ENCODE assay signal across 8 mouse cellular contexts in genomic region chr1:155146572-155146980, GRCm38 (mm10). TPM values are rescaled to one million over a fixed set of nuclear protein-coding genes. Genes with fewer than 3 reads are reported as not detected.
A peak's percentile ranks its signal among the peaks of the same experiment; 100 is the strongest.
DNase-seq lines count a peak whose midpoint lies in the region; ATAC-seq and TF ChIP-seq lines count a peak whose summit lies in the region.

TSS of gene Mr1 (minus strand) at chr1:155146814.

- H3K27ac ChIP-seq in intestine, postnatal 0 days (ENCODE audit: low read depth, low read length), result peak within 1 kb of the TSS; percentile 54; the same call in 1 of the 2 replicates

- no peaks in the 10 kb centered on the region for H3K36me3 ChIP-seq in intestine, postnatal 0 days (ENCODE audit: control insufficient read depth, insufficient read depth)

- no peak for TF ChIP-seq POLR2A in brain, embryonic 14.5 days (IDR thresholded peaks at IDR 0.05; ENCODE audit: borderline replicate concordance, extremely low read depth, insufficient read depth, insufficient read length, poor library complexity, severe bottlenecking)
- TF ChIP-seq POLR2A in lung, adult 2 months (IDR thresholded peaks at IDR 0.05; ENCODE audit: borderline replicate concordance, extremely low read depth, low read depth, low read length), result no peak

- WGBS in intestine, postnatal 0 days, result 27% methylated on average over 8 of the region's 8 CpGs
- 10% methylated on average over 8 of the region's 8 CpGs for WGBS in lung, adult 2 months

- no peaks in the 10 kb centered on the region for H3K4me1 ChIP-seq in intestine, postnatal 0 days (replicated peaks; ENCODE audit: control insufficient read depth, insufficient read depth, low read length)
- peaks cover 3% of the 10 kb centered on the region; the same call in 1 of the 2 replicates for H3K4me1 ChIP-seq in lung, adult 2 months (ENCODE audit: control insufficient read depth, insufficient read depth, low read length)

- peak within 1 kb of the TSS; percentile 60 for H3K4me2 ChIP-seq in intestine, postnatal 0 days (replicated peaks; ENCODE audit: low read depth)

- H3K9me3 ChIP-seq in intestine, postnatal 0 days (ENCODE audit: control insufficient read depth), result no peaks in the 10 kb centered on the region

- H3K4me3 ChIP-seq in intestine, postnatal 0 days (ENCODE audit: low read depth, low read length), result peak within 1 kb of the TSS; percentile 43
- peak within 1 kb of the TSS; percentile 83 for H3K4me3 ChIP-seq in lung, adult 2 months (replicated peaks; ENCODE audit: extremely low read depth, low read depth, low read length)

- no peaks in the 10 kb centered on the region for H3K27me3 ChIP-seq in intestine, postnatal 0 days (replicated peaks; ENCODE audit: control insufficient read depth, insufficient read depth, low read length)

- TF ChIP-seq CTCF in brain, embryonic 14.5 days (IDR thresholded peaks at IDR 0.05; ENCODE audit: borderline replicate concordance, extremely low read depth, insufficient read depth, insufficient read length), result no peak
- no peak for TF ChIP-seq CTCF in intestine, postnatal 0 days (IDR thresholded peaks at IDR 0.05; ENCODE audit: low read depth)
- TF ChIP-seq CTCF in lung, adult 2 months (IDR thresholded peaks at IDR 0.05; ENCODE audit: insufficient read depth, low read length), result no peak

- ATAC-seq in intestine, postnatal 0 days, result peak; percentile 69

- peak; percentile 79 for DNase-seq in cerebellum, adult 9-10 months
- no peak for DNase-seq in cerebellum, postnatal 36 days
- peak; percentile 86 for DNase-seq in CD4-positive helper T cell, adult 2 months (ENCODE audit: low read depth, low spot score)
- DNase-seq in brain, embryonic 14.5 days (ENCODE audit: low read depth), result peak; percentile 82
- no peak for DNase-seq in gonadal fat pad, adult 2 months (ENCODE audit: low read depth)
- DNase-seq in lung, adult 2 months, result no peak
- peak; percentile 67 for DNase-seq in retina, embryonic 14.5 days (ENCODE audit: low spot score)

- peak within 1 kb of the TSS; percentile 13 for H3K9ac ChIP-seq in intestine, postnatal 0 days (ENCODE audit: low read depth, low read length)

RNA-seq across cellular contexts. Expression of gene Mr1, which starts in this region (rescaled TPM):
- 0.64 and 1.7 TPM in 2 replicates for polyA plus RNA-seq in brain, embryonic 14.5 days (2012; rRNA removed)
- polyA plus RNA-seq in gonadal fat pad, adult 2 months (2012; rRNA removed), result 11.6 and 14.1 TPM in 2 replicates
- polyA plus RNA-seq in intestine, postnatal 0 days (2015; fragmentation: Nextera tagmentation; extraction: Ambion mirVana), result 2.8 and 3.4 TPM in 2 replicates
- polyA plus RNA-seq in lung, adult 2 months (2012; rRNA removed), result 6.3 and 11.1 TPM in 2 replicates

Comparison
In these comparisons a context has a peak if more than half of its experiments do, and no peak if none do; other contexts are left out.
1. DNase-seq: peak in cerebellum, adult 9-10 months (single experiment), CD4-positive helper T cell, adult 2 months (single experiment), brain, embryonic 14.5 days (single experiment) and retina, embryonic 14.5 days (single experiment); none in cerebellum, postnatal 36 days (0 of 2), gonadal fat pad, adult 2 months (single experiment) and lung, adult 2 months (single experiment).